Mouse (Mus musculus): ENCODE results near the gene 4932438H23Rik. TPM values are rescaled to one million over a fixed set of nuclear protein-coding genes. Genes with fewer than 3 reads are reported as not detected.

Gene 4932438H23Rik
- polyA plus RNA-seq, 1 experiment from 2014 or later: 0.34 TPM

DNA sequence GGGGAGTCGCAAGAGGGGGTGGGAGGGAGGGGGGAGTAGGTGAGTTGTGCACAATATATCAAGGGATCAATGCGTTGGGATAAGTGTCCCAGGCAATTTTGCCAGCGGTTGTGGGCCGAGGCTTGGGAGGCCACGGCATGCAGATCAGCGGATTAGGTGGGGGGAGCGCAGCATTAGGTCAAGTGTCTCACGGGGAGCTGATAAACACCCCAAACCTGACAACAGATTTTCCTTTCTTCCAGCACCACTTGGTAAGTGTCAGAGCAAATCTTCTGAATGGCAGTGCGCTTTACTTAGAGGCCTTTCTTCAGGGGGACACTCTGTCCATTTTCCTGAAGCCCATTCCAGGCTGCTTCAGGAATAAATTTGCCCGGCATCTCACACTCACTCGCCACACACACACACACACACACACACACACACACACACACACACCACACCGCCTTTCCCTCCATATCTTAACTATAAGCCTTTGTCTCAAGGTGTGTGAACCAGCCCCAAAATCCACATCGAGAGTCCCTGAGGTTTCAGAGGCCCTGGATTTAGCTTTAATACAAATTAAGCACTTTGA, 10.6 kb upstream of the 4932438H23Rik start:
- no peaks in the 10 kb centered on the region for H3K27me3 ChIP-seq (replicated peaks; ENCODE audit: control insufficient read depth, insufficient read depth, low read length)
- no peak for TF ChIP-seq CTCF (IDR thresholded peaks at IDR 0.05; ENCODE audit: low read depth)
- H3K4me2 ChIP-seq (replicated peaks; ENCODE audit: low read depth): no peak overlapping the region
- H3K27ac ChIP-seq (ENCODE audit: low read depth, low read length): no peak overlapping the region
- no peaks in the 10 kb centered on the region for H3K4me1 ChIP-seq (replicated peaks; ENCODE audit: control insufficient read depth, insufficient read depth, low read length)
- no peaks in the 10 kb centered on the region for H3K9me3 ChIP-seq (ENCODE audit: control insufficient read depth)
- no peaks in the 10 kb centered on the region for H3K36me3 ChIP-seq (ENCODE audit: control insufficient read depth, insufficient read depth)
- H3K9ac ChIP-seq (ENCODE audit: low read depth, low read length): no peak overlapping the region
- ATAC-seq: no peak
- no peak overlapping the region for H3K4me3 ChIP-seq (ENCODE audit: low read depth, low read length)
- WGBS: 40% methylated on average over 13 of the region's 13 CpGs

- Histone ChIP-seq H3K4me1 (replicated peaks; ENCODE audit: control insufficient read depth, insufficient read depth, low read length) (no peaks in the 10 kb centered on the region), H3K9me3 (ENCODE audit: control insufficient read depth) (no peaks in the 10 kb centered on the region), H3K27ac (ENCODE audit: low read depth, low read length) (no peak overlapping the region), H3K9ac (ENCODE audit: low read depth, low read length) (no peak overlapping the region), H3K4me2 (replicated peaks; ENCODE audit: low read depth) (no peak overlapping the region), H3K36me3 (ENCODE audit: control insufficient read depth, insufficient read depth) (no peaks in the 10 kb centered on the region), H3K4me3 (ENCODE audit: low read depth, low read length) (no peak overlapping the region), H3K27me3 (replicated peaks; ENCODE audit: control insufficient read depth, insufficient read depth, low read length) (no peaks in the 10 kb centered on the region)
- ATAC-seq: no peak
- WGBS: 35% methylated on average over 10 of the region's 10 CpGs
- no peak for TF ChIP-seq CTCF (IDR thresholded peaks at IDR 0.05; ENCODE audit: low read depth)
Observed at GRCm38 (mm10) chr16:91104821-91105480, 10.0 kb upstream of the 4932438H23Rik start.

- H3K36me3 ChIP-seq (ENCODE audit: control insufficient read depth, insufficient read depth): no peaks in the 10 kb centered on the region
- H3K4me2 ChIP-seq (replicated peaks; ENCODE audit: low read depth): no peak overlapping the region
- no peak overlapping the region for H3K9ac ChIP-seq (ENCODE audit: low read depth, low read length)
- no peak for ATAC-seq
- WGBS: 77% methylated on average over 14 of the region's 14 CpGs
- H3K4me3 ChIP-seq (ENCODE audit: low read depth, low read length): no peak overlapping the region
- no peak for TF ChIP-seq CTCF (IDR thresholded peaks at IDR 0.05; ENCODE audit: low read depth)
- no peak overlapping the region for H3K27ac ChIP-seq (ENCODE audit: low read depth, low read length)
- H3K9me3 ChIP-seq (ENCODE audit: control insufficient read depth): no peaks in the 10 kb centered on the region
- 0 out of 2 replicates have a peak, but pooled peaks cover 6% of the 10 kb centered on the region for H3K27me3 ChIP-seq (replicated peaks; ENCODE audit: control insufficient read depth, insufficient read depth, low read length)
- no peaks in the 10 kb centered on the region for H3K4me1 ChIP-seq (replicated peaks; ENCODE audit: control insufficient read depth, insufficient read depth, low read length)
Observed at GRCm38 (mm10) chr16:91103386-91103785, 8.5 kb upstream of the 4932438H23Rik start.

DNA sequence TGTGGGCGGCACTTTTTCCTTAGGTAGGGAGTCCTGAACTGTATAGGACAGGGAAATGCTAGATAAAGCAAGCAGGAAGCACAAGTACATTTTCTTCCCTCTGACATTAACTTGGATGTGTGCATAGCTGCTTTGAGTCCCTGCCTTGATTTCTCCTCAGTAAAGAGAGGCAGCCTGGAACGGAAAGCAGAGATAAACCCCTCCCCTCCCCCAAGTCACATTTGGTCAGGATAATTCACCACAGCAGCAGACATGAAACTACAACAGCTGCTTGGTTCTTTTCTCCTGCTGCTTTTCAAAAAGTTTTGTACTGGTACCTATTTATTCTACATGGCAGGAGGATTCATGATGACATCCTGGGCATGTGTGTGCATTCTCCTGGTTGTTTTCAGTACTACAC, 5.6 kb upstream of the 4932438H23Rik start:
- H3K9me3 ChIP-seq (ENCODE audit: control insufficient read depth): no peaks in the 10 kb centered on the region
- 0 out of 2 replicates have a peak, but pooled peaks cover 6% of the 10 kb centered on the region for H3K27me3 ChIP-seq (replicated peaks; ENCODE audit: control insufficient read depth, insufficient read depth, low read length)
- no peaks in the 10 kb centered on the region for H3K4me1 ChIP-seq (replicated peaks; ENCODE audit: control insufficient read depth, insufficient read depth, low read length)
- no peak overlapping the region for H3K4me2 ChIP-seq (replicated peaks; ENCODE audit: low read depth)
- no peak overlapping the region for H3K4me3 ChIP-seq (ENCODE audit: low read depth, low read length)
- H3K36me3 ChIP-seq (ENCODE audit: control insufficient read depth, insufficient read depth): no peaks in the 10 kb centered on the region
- ATAC-seq: no peak
- WGBS: 52% methylated on average over 2 of the region's 2 CpGs
- no peak overlapping the region for H3K27ac ChIP-seq (ENCODE audit: low read depth, low read length)
- no peak overlapping the region for H3K9ac ChIP-seq (ENCODE audit: low read depth, low read length)
- TF ChIP-seq CTCF (IDR thresholded peaks at IDR 0.05; ENCODE audit: low read depth): no peak

DNA sequence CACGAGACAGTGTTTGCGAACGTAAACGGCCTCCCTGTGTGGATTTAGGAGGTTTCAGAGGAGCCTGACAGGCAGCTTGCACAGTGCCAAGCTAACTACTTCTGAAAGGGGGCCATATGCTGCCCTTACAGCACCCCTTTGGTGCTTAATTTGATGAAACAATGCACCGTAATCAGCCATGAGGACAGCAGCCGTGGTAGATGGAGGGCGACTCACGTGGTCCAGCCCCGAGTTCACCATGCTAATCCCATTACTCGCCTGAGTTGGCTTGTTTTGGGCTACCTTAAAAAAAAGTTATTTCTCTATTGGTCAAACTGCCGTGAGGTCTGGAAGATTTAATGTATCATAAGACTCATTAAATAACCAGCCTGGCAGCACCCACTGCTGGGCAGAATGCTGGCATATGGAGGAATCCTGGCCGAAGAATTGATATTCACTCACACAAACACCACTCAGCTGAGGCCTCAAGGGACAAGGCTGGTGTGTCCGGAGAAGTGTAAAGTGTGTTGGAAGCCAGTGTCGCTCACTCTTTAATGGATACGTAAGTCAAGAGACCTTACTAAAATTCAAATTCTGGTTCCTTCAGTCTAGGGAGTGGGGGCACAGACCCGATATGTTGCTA, 4.6 kb upstream of the 4932438H23Rik start:
- no peak for TF ChIP-seq CTCF (IDR thresholded peaks at IDR 0.05; ENCODE audit: low read depth)
- no peak overlapping the region for H3K4me2 ChIP-seq (replicated peaks; ENCODE audit: low read depth)
- no peak overlapping the region for H3K9ac ChIP-seq (ENCODE audit: low read depth, low read length)
- no peak overlapping the region for H3K27ac ChIP-seq (ENCODE audit: low read depth, low read length)
- H3K4me1 ChIP-seq (replicated peaks; ENCODE audit: control insufficient read depth, insufficient read depth, low read length): no peaks in the 10 kb centered on the region
- H3K9me3 ChIP-seq (ENCODE audit: control insufficient read depth): no peaks in the 10 kb centered on the region
- 0 out of 2 replicates have a peak, but pooled peaks cover 6% of the 10 kb centered on the region for H3K27me3 ChIP-seq (replicated peaks; ENCODE audit: control insufficient read depth, insufficient read depth, low read length)
- H3K4me3 ChIP-seq (ENCODE audit: low read depth, low read length): no peak overlapping the region
- H3K36me3 ChIP-seq (ENCODE audit: control insufficient read depth, insufficient read depth): no peaks in the 10 kb centered on the region
- no peak for ATAC-seq
- WGBS: 79% methylated on average over 16 of the region's 16 CpGs

- Histone ChIP-seq H3K4me1 (replicated peaks; ENCODE audit: control insufficient read depth, insufficient read depth, low read length) (no peaks in the 10 kb centered on the region), H3K27ac (ENCODE audit: low read depth, low read length) (no peak overlapping the region), H3K9me3 (ENCODE audit: control insufficient read depth) (no peaks in the 10 kb centered on the region), H3K27me3 (replicated peaks; ENCODE audit: control insufficient read depth, insufficient read depth, low read length) (0 out of 2 replicates have a peak, but pooled peaks cover 6% of the 10 kb centered on the region), H3K9ac (ENCODE audit: low read depth, low read length) (no peak overlapping the region), H3K4me3 (ENCODE audit: low read depth, low read length) (no peak overlapping the region), H3K4me2 (replicated peaks; ENCODE audit: low read depth) (no peak overlapping the region), H3K36me3 (ENCODE audit: control insufficient read depth, insufficient read depth) (no peaks in the 10 kb centered on the region)
- WGBS: 87% methylated on average over 11 of the region's 11 CpGs
- TF ChIP-seq CTCF (IDR thresholded peaks at IDR 0.05; ENCODE audit: low read depth): no peak
- no peak for ATAC-seq
Observed at GRCm38 (mm10) chr16:91097858-91098257, 2.9 kb upstream of the 4932438H23Rik start.
